Mouse (Mus musculus) ovary, adult 18-20 months (tissue): Measurements from ENCODE around the gene Nr5a2.

Experiments used
- DNase-seq: peaks from one replicate; pipeline ENCODE4 v3.0.0; 2022; ENCODE audit warnings: low spot score, mixed read lengths

The Nr5a2 gene

DNA sequence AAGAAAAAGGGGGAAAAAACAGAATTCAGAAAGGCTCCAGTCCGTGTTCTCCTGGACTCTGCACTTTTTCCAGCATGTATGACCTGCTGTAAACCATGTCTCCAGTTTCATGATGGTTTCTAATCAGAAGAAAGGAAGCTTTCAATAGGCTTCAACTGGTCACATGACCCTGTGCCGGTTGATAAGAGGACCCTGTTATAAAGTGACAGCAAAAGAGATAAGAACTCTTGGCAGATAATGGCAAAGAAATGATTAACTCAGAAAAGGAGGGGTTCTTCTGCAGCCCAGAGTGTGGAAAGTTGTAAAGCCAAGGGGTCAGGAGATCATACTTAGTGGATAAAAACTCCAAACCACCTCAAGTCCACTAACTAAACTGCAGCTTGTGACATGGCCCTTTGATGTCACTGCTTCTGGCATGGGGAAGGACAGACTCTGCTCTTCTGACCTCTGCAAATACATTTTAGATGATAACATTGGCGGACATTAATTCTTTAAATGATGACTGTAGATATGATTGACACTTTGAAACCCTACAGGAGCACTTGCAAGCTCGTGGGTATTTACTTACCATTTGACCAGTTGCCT, at the start of gene Nr5a2:
Gene Nr5a2 (minus strand): TSS at position 21 of the 585 bp plus-strand sequence.
- no peak for DNase-seq

- DNase-seq, result no peak
These were observed 48.5 kb upstream of the Nr5a2 start for GRCm38 (mm10) chr1:137008726-137009239.

GRCm38 (mm10) chr1:137003816-137004215, 43.6 kb upstream of the Nr5a2 start:
- DNase-seq, result no peak

GRCm38 (mm10) chr1:137003144-137003543, 42.9 kb upstream of the Nr5a2 start:
- no peak for DNase-seq

- DNase-seq, result no peak
These were observed 31.6 kb upstream of the Nr5a2 start for GRCm38 (mm10) chr1:136991762-136992352.

DNA sequence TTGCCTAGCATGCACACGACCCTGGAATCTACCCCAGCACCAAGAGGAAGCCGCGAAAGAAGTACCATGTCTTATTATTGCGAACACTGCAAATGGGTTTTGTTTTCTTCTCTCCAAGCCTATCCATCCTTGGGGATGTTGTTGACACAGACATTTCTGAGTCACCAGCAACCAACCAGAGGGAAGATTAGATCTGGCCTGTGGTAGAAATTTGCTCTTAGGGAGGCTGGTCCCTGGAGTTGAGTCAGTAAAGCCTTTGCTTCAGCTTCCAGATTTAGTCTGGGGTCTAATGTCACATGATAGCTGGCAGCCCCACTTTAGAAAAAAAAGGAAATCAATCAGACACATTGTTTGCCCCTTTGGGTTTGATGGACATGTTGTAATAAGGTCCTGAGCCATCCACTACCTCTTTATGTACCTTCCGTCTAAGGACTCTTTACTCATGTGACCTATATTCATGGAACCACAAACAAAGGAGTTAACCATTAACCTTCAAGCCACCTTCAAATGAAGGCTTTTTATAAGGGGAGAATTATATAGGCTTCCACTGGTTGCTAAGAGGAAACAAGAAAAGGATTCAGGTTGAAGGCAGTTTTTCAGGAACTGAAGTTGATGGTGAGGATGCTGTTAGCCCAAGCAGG, 20.1 kb upstream of the Nr5a2 start:
- no peak for DNase-seq

DNA sequence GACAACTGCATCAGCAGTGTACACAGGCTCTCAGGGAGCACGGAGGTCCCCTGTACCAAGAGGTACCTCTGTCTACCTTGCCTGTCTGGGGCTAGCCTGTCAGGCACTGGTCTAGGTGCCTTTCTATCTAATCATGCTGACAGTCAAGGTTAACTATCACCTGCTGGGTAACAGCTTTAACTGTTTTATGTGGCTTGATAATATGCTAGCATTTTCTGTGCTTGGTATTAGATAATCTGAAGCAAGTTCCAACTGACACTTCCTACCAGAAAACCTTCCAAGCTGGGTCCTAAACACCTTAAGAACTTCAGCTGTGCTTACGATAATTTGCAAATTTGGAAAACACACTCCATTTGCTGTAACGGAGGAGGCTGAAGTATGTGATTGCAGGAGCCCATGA, 17.6 kb upstream of the Nr5a2 start:
- no peak for DNase-seq

DNA sequence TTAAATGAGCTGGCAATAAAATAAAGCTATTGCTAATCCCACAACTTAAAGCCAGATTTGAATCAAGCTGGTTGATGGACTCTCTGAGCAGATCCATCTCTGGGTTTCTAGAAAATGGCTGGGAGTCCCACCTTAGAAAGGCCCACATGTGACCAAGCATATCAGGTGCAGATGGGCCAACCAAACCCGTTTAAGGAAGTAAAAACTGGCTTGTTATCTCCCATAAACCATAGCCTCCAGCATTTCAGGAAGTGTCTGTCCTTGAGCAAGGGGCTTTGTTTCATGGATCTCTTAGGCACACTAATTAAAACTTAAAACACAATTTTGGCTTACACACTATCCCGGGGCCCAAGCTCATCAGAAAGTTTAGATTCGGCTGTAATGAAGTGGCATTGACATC, 13.8 kb upstream of the Nr5a2 start:
- no peak for DNase-seq

DNA sequence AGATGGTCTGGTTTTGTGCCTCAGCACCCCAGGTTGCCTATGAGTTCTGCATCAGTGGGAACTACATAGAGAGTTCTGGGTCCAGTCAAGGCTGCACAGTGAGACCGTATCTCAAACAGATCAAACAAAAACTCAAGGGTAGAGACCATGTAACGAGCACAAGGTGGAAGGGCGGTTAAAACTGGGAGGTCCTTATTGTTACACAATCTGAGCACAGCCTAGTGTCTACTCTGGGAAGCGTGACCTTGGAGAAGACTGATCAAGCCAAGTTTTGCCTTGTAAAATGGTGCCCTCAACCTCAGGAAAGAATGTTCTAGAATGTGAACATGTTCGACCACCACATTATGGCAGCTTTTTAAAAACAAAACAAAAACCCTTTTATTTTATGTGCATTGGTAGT, 12.8 kb upstream of the Nr5a2 start:
- DNase-seq, result no peak

DNA sequence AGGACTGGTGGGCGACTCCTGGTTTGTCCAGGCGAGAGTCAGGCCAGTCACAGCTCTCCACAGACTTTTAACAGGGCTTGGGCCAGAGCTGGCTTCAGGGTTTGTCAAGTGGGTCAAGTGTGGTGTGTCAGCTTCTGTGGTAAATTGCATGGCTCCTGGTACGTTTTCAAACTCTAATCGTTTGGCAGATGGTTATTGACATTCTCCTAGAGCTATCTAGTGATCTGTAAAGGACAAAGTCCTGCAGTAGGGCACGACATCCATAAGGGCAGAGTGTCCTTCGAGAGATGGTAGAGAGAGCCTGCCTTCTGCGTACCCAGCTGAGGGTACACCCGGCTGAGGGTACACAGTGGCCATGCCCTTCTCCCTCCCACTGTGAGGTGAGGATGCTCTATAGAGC, 10.7 kb upstream of the Nr5a2 start:
- no peak for DNase-seq

DNA sequence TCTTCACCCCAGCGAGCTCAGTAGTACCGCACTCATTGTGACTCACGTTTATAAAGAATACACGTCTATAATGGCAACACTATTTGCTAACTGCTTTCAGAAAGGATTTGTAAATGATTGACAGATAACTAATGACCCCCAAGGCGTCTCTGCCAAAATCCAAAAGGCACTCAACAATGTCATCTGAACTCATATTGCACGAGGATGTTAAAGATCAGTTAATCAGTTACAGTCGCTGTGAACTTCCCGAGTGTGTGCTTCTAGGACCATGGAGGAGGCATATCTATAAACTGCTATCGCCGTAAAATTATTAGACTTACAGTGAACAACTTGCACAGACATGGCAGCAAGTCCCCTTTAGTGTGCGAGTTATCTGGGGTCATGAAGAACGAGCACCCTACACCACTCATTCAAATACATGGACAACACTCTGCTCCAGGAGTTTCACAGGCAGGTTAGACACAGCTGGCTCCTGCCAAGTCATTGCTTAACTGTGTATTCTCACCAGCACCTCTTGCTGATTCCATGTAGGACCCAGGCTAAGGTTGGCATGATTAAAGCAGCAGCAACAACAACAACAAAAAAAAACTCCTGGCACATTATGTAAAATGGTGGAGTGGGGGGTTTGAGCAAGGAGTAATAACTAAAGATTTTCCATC, 6.6 kb upstream of the Nr5a2 start:
- no peak for DNase-seq

DNA sequence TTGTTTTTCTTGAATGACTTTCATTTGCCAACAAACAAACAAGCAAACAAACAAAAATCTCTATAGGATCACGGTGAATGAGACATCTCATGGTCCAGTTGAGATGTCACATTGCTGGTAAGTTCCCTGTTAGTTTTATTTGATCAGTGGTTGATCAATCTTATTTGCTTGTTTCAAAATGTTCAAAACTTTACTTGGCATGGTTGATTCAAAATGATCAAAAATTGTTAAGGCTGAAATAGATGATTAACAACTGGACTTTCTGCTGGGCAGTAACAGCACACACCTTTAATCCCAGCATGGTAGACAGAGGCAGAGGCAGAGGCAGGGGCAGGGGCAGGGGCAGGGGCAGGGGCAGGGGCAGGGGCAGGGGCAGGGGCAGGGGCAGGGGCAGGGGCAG, 757 bp downstream of the Nr5a2 start:
- DNase-seq, result no peak

DNA sequence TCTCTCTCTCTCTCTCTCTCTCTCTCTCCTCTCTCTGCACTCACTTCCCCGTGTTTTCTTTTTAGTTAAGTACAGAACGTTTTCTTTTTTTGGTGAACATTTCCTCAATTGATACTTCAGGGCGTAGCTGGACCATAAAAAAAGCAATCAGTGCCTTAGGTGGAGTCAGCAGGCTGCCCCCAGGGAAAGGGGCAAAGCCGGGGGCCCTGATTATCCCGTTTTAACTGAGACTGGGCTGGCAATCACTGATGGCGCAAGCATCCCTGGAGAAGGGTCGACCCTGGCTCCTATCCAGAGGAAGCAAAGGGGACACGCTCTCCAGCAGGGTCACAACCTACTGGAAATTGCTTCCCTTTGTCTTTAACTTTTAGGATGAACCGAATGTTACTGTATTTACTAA, 1.6 kb downstream of the Nr5a2 start:
- no peak for DNase-seq

DNA sequence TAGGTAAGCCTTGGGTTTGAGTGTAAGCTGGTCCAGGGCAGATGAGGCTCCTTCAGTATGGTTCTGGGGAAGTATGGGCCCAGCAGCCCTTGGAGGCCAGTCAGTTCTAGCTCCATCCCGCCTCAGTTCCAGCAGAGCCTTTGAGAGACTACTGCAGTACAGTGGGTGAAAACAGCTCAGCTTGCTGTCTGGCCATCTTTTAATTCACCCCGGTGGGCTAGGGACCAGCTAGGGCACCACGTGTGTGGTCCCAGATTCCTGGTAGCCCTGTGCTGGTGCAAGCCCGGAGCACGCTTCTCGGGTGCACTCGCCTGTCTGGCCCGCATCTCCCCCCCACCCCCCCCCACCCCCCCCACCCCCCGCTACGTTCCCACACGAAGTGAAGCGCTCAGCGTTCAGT, 2.1 kb downstream of the Nr5a2 start:
- DNase-seq, result no peak

- no peak for DNase-seq
These were observed 2.6 kb downstream of the Nr5a2 start for GRCm38 (mm10) chr1:136957696-136958095.

DNA sequence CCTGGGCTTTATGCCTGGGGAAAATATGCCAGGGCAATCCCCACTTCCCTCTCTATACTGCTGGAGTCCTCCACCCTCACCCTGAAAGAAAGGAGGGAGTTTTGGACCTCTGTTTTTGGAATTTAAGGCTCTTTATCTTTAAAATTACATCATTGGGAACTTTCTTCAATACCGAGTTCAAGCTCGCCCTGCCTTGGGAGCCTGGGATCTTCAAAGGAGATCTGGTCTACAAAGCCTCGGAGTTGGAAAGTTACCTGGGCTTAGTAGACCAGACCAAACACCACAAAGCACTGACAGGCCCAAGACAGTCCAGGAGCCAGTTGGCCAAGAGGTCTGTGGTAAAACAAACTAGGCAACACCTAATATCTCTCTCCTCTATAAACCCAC, 6.1 kb downstream of the Nr5a2 start:
- DNase-seq, result no peak

GRCm38 (mm10) chr1:136953444-136954107, 6.7 kb downstream of the Nr5a2 start:
- no peak for DNase-seq

DNA sequence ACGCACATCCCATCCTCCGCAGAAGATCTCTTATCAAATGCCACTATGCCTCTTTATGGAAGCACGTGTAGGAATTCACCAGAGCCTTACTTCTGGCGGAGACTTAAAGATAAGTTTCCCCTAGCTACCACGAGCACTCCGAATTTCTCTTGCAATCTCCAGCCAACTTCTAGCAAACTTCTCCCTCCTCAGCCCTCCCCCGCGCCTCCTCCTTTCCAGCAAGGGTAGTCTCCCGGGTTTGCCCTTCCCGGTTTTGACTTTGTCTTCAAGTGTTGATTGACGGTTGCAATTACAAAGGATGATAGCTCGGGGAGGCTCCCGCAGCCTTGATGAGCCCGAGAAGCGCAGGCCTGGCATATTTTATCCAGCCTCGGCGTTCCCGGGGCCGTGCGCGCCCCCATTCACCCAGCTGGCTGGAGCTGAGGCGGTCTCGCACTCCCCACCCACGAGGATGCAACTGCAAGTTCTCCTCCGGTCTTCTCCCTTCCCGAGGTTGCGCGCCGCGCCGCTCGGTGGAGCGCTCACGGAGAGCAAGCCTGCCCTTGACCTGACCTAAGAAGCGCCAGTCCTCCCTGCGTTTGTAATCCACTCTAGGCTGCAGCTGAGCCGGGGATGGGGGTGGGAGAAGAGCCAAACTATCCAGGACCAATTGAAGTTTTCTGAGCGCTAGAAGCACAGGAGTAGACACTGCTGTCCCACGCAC, 7.5 kb downstream of the Nr5a2 start:
- peak; percentile 51 for DNase-seq

DNA sequence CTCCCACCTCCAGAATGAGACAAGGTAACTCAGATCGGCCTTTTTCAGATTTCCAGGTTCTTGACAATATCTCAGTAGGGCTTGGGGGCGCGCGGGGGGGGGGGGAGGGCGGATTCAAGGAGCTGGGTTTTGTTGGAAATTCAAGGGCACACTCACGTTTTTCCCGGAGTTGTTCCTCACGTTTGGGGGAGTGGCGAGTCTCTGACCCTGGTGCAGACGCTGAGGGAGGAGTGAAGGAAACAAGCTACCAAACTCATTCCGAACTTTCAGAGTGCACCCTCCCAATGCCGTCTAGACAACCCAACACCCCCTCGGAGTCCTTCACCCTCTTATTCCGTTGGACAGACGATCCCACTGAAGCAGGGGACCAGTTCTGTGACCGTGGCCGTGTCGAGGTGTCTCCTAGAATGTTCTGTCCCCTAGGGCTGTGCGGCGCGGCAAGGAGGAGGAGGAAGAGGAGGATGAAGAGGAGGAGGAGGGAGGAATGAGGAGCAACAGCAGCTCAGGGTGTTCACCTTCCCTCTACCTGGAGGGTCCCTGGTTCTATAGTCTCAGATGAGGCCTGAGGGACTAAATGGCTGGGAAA, 8.2 kb downstream of the Nr5a2 start:
- no peak for DNase-seq

GRCm38 (mm10) chr1:136951155-136951650, 9.0 kb downstream of the Nr5a2 start:
- no peak for DNase-seq

DNA sequence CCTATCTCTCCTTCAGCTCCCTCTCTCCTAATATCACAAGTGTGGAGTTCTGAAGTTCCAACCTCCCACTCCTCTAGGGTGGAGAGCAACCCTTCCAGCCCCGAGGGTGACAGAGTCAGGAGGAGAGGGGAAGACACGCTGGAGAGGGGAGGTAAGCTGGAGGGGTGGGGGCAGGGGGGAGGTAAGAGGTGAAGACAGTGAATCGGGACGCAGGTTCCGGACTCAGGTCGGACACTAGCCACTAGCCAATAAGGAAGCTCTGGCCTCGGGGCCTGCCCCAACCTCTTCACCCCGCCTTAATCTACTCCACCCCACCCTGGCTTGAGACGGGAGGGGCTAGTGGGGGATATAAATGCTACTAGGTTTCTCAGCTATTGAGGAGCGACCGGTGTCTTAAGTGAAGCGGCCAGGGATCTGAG, 10.9 kb downstream of the Nr5a2 start:
- DNase-seq, result peak; percentile 81
